Mouse (Mus musculus): ENCODE measurements at regions not wholly inside any gene's neighbourhood (a gene's known extent, or its start where the extent isn't known, plus 50 kb on each side); places are given as distances from the start of the nearest gene placed in this dataset.

GRCm38 (mm10) chr10:17012541-17012975 lies 710.5 kb upstream of the Cited2 start:
- TF ChIP-seq EP300 (IDR thresholded peaks at IDR 0.05; ENCODE audit: low read depth), result no peak
- TF ChIP-seq CTCF (IDR thresholded peaks at IDR 0.05; ENCODE audit: low read depth), result no peak

Measured in liver, postnatal 0 days (tissue).